Mouse (Mus musculus): ENCODE data around the gene Kcng1. TPM values are rescaled to one million over a fixed set of nuclear protein-coding genes. Genes with fewer than 3 reads are reported as not detected.

The Kcng1 gene
- polyA plus RNA-seq, 1 experiment from 2014 or later = 3.9 TPM

DNA sequence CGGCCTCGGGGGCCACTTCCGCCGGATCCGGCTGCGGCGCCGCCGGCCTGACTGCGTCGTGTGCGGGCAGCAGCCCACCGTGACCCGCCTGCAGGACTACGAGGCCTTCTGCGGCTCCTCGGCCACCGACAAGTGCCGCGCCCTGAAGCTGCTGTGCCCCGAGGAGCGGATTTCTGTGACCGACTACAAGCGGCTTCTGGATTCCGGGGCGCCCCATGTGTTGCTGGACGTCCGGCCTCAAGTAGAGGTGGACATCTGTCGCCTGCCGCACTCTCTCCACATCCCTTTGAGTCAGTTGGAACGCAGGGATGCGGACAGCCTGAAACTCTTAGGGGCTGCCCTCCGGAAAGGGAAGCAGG is 50.1 kb downstream of the Kcng1 start:
- ATAC-seq = no peak

DNA sequence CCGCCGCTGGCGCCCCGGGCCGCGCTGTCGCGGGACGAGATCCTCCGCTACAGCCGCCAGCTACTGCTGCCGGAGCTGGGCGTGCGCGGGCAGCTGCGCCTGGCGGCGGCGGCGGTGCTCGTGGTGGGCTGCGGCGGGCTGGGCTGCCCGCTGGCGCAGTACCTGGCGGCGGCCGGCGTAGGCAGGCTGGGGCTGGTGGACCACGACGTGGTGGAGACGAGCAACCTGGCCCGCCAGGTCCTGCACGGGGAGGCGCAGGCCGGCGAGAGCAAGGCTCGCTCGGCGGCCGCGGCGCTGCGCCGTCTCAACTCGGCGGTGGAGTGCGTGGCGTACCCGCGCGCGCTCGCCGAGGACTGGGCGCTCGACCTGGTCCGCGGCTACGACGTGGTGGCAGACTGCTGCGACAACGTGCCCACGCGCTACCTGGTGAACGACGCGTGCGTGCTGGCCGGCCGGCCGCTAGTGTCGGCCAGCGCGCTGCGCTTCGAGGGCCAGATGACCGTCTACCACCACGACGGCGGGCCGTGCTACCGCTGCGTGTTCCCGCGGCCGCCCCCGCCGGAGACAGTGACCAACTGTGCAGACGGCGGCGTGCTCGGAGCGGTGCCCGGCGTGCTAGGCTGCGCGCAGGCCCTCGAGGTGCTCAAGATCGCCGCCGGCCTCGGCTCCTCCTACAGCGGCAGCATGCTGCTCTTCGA is 50.6 kb downstream of the Kcng1 start:
- Histone ChIP-seq H3K9me3 (no peaks in the 10 kb centered on the region), H3K36me3 (peaks cover 30% of the 10 kb centered on the region), H3K27me3 (no peaks in the 10 kb centered on the region), H3K9ac (replicated peaks) (peak overlapping the region; percentile 97), H3K4me2 (replicated peaks) (peak overlapping the region; percentile 100), H3K4me1 (replicated peaks) (peaks cover 49% of the 10 kb centered on the region), H3K27ac (peak overlapping the region; percentile 90), H3K4me3 (replicated peaks) (peak overlapping the region; percentile 100)
- ATAC-seq = peak; percentile 82
- WGBS = 4% methylated on average over 76 of the region's 105 CpGs

More for the DNA sequence above, 50.1 kb downstream of the Kcng1 start:
- 66% methylated on average over 33 of the region's 33 CpGs for WGBS
- Histone ChIP-seq H3K9ac (replicated peaks) (peak overlapping the region; percentile 97), H3K4me1 (replicated peaks) (peaks cover 49% of the 10 kb centered on the region), H3K4me3 (replicated peaks) (peak overlapping the region; percentile 100), H3K9me3 (no peaks in the 10 kb centered on the region), H3K36me3 (peaks cover 24% of the 10 kb centered on the region), H3K27me3 (no peaks in the 10 kb centered on the region), H3K4me2 (replicated peaks) (peak overlapping the region; percentile 100), H3K27ac (no peak overlapping the region)

DNA sequence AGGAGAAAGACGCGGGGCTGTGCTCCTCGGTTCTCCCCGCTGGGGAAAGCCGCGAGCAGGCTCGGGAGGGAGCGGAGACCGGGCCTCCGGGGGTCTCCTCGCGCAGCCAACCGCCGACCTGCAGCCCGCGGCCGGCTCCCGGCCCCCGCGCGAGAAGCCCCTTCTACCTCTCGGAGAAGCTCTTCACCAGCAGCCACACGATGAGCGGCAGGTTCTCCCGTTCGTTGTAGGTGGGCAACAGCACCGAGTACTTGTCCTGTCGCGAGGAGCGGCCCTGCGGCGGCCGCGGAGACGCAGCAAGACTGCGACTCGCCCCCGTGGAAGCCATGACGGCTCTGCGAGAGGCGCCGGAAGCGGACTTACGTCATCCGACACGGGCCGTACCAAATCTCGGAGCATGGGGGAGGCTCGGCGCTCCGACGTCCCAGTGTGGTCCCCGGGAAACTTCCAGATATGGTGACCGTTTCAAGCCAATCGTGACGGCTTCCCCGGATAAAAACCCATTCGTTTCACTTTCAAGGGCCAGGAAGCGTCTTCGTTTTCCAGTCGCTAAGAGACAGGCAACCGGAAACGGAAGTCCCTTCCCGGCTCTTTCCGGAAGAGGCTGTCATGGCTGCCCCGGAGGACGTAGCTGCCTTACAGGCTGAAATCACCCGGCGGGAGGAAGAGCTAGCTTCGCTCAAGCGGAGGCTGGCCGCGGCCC is 51.4 kb downstream of the Kcng1 start, which contains the start of the genes Gm20716, Dpm1 and Mocs3:
Gm20716 (minus strand) TSS at position 339 of the 703 bp plus-strand sequence.
Dpm1 (minus strand) TSS at position 566 of the 703 bp plus-strand sequence.
Mocs3 (plus strand) TSS at position 597 of the 703 bp plus-strand sequence.
- Histone ChIP-seq H3K4me1 (replicated peaks) (peaks cover 49% of the 10 kb centered on the region), H3K36me3 (peaks cover 35% of the 10 kb centered on the region), H3K4me2 (replicated peaks) (peak within 1 kb of the TSS; percentile 100), H3K9ac (replicated peaks) (peak within 1 kb of the TSS; percentile 97), H3K4me3 (replicated peaks) (peak within 1 kb of the TSS; percentile 100), H3K27ac (peak within 1 kb of the TSS; percentile 90), H3K27me3 (no peaks in the 10 kb centered on the region), H3K9me3 (no peaks in the 10 kb centered on the region)
- ATAC-seq = peak; percentile 89
- WGBS = under 1% methylated on average over 73 of the region's 73 CpGs

DNA sequence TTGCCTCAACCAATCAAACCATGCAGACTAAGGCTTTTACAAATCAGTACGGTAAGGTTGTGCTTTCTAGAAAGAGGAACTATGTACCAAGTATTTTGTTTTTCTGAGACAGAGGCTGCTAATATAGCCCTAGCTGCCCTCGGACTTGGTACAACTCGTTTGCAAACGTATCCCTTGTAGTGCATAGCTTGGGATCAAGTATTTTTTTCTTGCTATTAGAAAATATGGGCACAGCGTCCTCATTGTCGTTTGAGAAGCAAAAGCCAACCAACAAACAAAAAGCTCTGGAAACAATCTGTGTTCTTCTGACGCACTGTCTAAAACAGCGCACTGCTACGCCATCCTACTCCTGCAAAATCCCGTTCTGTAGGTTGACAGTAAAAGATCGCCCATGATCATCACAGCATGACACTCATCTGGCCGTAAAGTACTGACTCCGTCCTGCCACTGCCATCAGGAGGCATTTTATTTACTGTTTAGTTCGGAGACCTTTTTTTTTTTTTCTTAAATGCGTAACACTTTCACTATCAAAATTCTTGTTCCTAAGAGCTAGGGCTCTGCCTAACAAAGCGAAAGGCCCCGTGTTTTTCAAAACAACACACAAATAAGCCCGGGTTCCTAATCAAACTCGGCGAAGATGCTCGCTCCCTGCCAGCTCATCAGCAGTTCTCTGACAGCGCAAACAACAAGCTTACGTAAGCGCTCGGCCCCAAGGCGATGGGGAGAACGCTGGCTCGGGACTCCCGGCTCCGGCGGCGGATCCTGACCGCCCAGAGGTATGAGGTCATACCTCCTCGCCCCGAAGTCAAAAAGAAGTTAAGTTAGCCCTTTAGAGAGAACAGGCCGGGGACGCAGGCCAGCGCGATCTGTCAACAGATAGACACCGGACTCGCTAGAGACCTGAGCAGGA is 52.2 kb downstream of the Kcng1 start:
- 22% methylated on average over 41 of the region's 41 CpGs for WGBS
- H3K4me3 ChIP-seq (replicated peaks) = peak overlapping the region; percentile 100
- ATAC-seq = peak; percentile 58
- peak overlapping the region; percentile 100 for H3K4me2 ChIP-seq (replicated peaks)
- H3K27ac ChIP-seq = peak overlapping the region; percentile 90
- H3K9ac ChIP-seq (replicated peaks) = peak overlapping the region; percentile 97
- peaks cover 39% of the 10 kb centered on the region for H3K36me3 ChIP-seq
- no peaks in the 10 kb centered on the region for H3K27me3 ChIP-seq
- no peaks in the 10 kb centered on the region for H3K9me3 ChIP-seq
- peaks cover 49% of the 10 kb centered on the region for H3K4me1 ChIP-seq (replicated peaks)

GRCm38 (mm10) chr2:168223326-168223725 is 58.2 kb downstream of the Kcng1 start:
- H3K4me3 ChIP-seq (replicated peaks) = no peak overlapping the region
- no peak overlapping the region for H3K9ac ChIP-seq (replicated peaks)
- H3K4me2 ChIP-seq (replicated peaks) = no peak overlapping the region
- no peaks in the 10 kb centered on the region for H3K9me3 ChIP-seq
- 86% methylated on average over 6 of the region's 6 CpGs for WGBS
- H3K27ac ChIP-seq = no peak overlapping the region
- no peaks in the 10 kb centered on the region for H3K27me3 ChIP-seq
- H3K36me3 ChIP-seq = peaks cover 76% of the 10 kb centered on the region
- no peak for ATAC-seq
- peaks cover 7% of the 10 kb centered on the region for H3K4me1 ChIP-seq (replicated peaks)

- H3K4me3 ChIP-seq (replicated peaks) = no peak overlapping the region
- H3K9ac ChIP-seq (replicated peaks) = no peak overlapping the region
- H3K36me3 ChIP-seq = peaks cover 90% of the 10 kb centered on the region
- no peaks in the 10 kb centered on the region for H3K9me3 ChIP-seq
- no peak overlapping the region for H3K27ac ChIP-seq
- 43% methylated on average over 5 of the region's 5 CpGs for WGBS
- no peaks in the 10 kb centered on the region for H3K27me3 ChIP-seq
- no peaks in the 10 kb centered on the region for H3K4me1 ChIP-seq (replicated peaks)
- no peak overlapping the region for H3K4me2 ChIP-seq (replicated peaks)
- ATAC-seq = no peak
Observed at GRCm38 (mm10) chr2:168213788-168214397, 67.6 kb downstream of the Kcng1 start.

Other genes starting within 250 kb of the Kcng1 start
- gene Pard6b, start 200.7 kb downstream of the Kcng1 start, polyA plus RNA-seq (2015; fragmentation: Nextera tagmentation; extraction: Ambion mirVana) = 7.0 and 7.9 TPM in 2 replicates
- gene Adnp, start 74.6 kb downstream of the Kcng1 start, polyA plus RNA-seq (2015; fragmentation: Nextera tagmentation; extraction: Ambion mirVana) = 2.5 and 5.1 TPM in 2 replicates
- 29.1 and 29.4 TPM in 2 replicates for gene Gm20716, start 51.4 kb downstream of the Kcng1 start, polyA plus RNA-seq (2015; fragmentation: Nextera tagmentation; extraction: Ambion mirVana)
- gene Dpm1, start 51.1 kb downstream of the Kcng1 start, polyA plus RNA-seq (2015; fragmentation: Nextera tagmentation; extraction: Ambion mirVana) = 68.0 and 71.8 TPM in 2 replicates
- 6.0 and 8.7 TPM in 2 replicates for gene Mocs3, start 51.1 kb downstream of the Kcng1 start, polyA plus RNA-seq (2015; fragmentation: Nextera tagmentation; extraction: Ambion mirVana)

Measured in midbrain, embryonic 13.5 days (tissue).